Mouse (Mus musculus) kidney, postnatal 0 days (tissue): ENCODE results near the gene Tarbp2. TPM values are rescaled to one million over a fixed set of nuclear protein-coding genes. Genes with fewer than 3 reads are reported as not detected.
A peak's percentile ranks its signal among the peaks of the same experiment; 100 is the strongest.

ENCODE experiments used
- ATAC-seq: fragments of 200-750 bp; cut with Nextera tagmentation; replicated peaks from 2 replicates; pipeline ENCODE4 v1.8.0; 2017; ENCODE audit warnings: low read depth, moderate number of reproducible peaks, moderate TSS enrichment, moderate library complexity; ENCODE audit not compliant: low FRiP score
- DNase-seq: peaks from one replicate; pipeline ENCODE4 v3.0.0-alpha.2; 2016; ENCODE audit warnings: low spot score
- H3K27ac ChIP-seq: fragments of 300-500 bp; sonication (generic); 2 replicates; pipeline ENCODE4 v1.5.1; 2014; ENCODE audit warnings: mild to moderate bottlenecking
- H3K27me3 ChIP-seq: fragments of 300-500 bp; sonication (generic); 2 replicates; pipeline ENCODE4 v1.6.1; 2014; ENCODE audit warnings: low read length, mixed read lengths; ENCODE audit not compliant: insufficient read depth
- H3K36me3 ChIP-seq: fragments of 300-500 bp; sonication (generic); 2 replicates; pipeline ENCODE4 v1.6.1; 2014; ENCODE audit warnings: low read length, mixed read lengths; ENCODE audit not compliant: insufficient read depth
- H3K4me1 ChIP-seq: fragments of 300-500 bp; sonication (generic); replicated peaks from 2 replicates; pipeline ENCODE4 v1.6.1; 2014; ENCODE audit warnings: antibody characterized with exemption, low read length, mixed read lengths; ENCODE audit not compliant: insufficient read depth
- H3K4me2 ChIP-seq: fragments of 300-500 bp; sonication (generic); 2 replicates; pipeline ENCODE4 v1.6.1; 2014; ENCODE audit warnings: mild to moderate bottlenecking, low read length, moderate library complexity, mixed read lengths
- H3K4me3 ChIP-seq: fragments of 300-500 bp; sonication (generic); replicated peaks from 2 replicates; pipeline ENCODE4 v1.5.1; 2014; ENCODE audit warnings: low read depth, low read length
- H3K9ac ChIP-seq: fragments of 300-500 bp; sonication (generic); 2 replicates; pipeline ENCODE4 v1.6.1; 2014; ENCODE audit warnings: low read depth, low read length
- H3K9me3 ChIP-seq: fragments of 300-500 bp; sonication (generic); replicated peaks from 2 replicates; pipeline ENCODE4 v1.6.1; 2016; ENCODE audit warnings: low read length, inconsistent platforms, mixed read lengths
- CTCF ChIP-seq: IDR thresholded peaks from 2 replicates; pipeline ENCODE4 v1.5.1; 2016; ENCODE audit warnings: antibody characterized with exemption, low read depth, mild to moderate bottlenecking, moderate library complexity
- WGBS: fragments of 180-500 bp; shearing (Covaris S2); extraction: QIAGEN DNeasy Blood & Tissue Kit; methylation state at CpG from one replicate; pipeline ENCODE4 v1.1.7; 2014; 5-methylcytosine and 5-hydroxymethylcytosine counted together
- polyA plus RNA-seq: library from polyadenylated mRNA; unstranded; fragments of >200 nt; fragmentation: Nextera tagmentation; extraction: Ambion mirVana; gene quantifications from 2 replicates; pipeline ENCODE4 v1.2.1, GENCODE M21; 2015

Gene Tarbp2
- polyA plus RNA-seq, 1 experiment from 2014 or later, result 57.2 TPM

- Histone ChIP-seq H3K4me1 (peaks cover 23% of the 10 kb centered on the region), H3K9me3 (no peaks in the 10 kb centered on the region), H3K4me3 (no peak overlapping the region), H3K4me2 (no peak overlapping the region), H3K27me3 (no peaks in the 10 kb centered on the region), H3K36me3 (peaks cover 12% of the 10 kb centered on the region), H3K27ac (no peak overlapping the region), H3K9ac (no peak overlapping the region)
- no peak for TF ChIP-seq CTCF
- WGBS, result 86% methylated on average over 3 of the region's 3 CpGs
- ATAC-seq, result no peak
- no peak for DNase-seq
Observed at GRCm38 (mm10) chr15:102508336-102508735, 9.7 kb upstream of the Tarbp2 start.

- H3K27ac ChIP-seq, result peak overlapping the region; percentile 78
Observed at GRCm38 (mm10) chr15:102510110-102510509, 7.9 kb upstream of the Tarbp2 start.

DNA sequence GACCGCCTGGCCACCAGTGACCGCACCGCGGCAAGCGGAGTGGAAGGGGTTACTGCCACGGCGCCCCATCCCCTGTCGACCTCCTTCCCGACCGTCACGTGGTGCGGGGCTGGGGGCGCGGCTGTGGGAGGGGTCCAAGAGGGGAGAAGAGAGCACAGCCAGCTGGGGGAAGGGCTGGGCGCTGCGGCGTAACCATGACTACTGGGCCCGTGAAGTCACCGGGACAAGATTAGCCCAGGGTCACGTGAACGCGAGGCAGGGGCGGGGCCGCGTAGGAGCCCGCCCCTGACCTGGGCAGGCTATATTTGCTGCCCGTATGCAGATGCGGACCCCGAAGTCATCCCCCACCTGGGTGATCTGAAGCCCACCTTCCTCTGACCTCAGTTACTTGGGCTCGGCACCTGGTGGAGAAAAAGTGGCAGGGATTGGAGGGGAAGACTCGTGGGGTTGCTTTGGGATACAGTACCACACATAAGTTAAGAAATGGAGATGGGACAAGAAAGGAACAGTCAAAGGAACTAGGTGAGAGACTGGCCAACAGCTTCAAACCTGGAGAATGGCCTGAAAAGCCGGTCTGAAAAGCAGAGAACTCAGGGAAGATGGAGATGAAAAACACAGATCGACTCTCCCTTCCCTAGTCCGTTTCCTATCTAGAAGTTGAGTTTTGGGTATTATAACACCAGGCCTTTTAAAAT, 7.3 kb upstream of the Tarbp2 start:
- Histone ChIP-seq H3K36me3 (no peaks in the 10 kb centered on the region), H3K4me2 (peak overlapping the region; percentile 90), H3K4me1 (peaks cover 25% of the 10 kb centered on the region), H3K9me3 (no peaks in the 10 kb centered on the region), H3K4me3 (peak overlapping the region; percentile 50), H3K9ac (peak overlapping the region; percentile 51), H3K27me3 (no peaks in the 10 kb centered on the region), H3K27ac (peak overlapping the region; percentile 78)
- DNase-seq, result peak; percentile 94
- 3% methylated on average over 34 of the region's 34 CpGs for WGBS
- TF ChIP-seq CTCF, result no peak
- peak; percentile 94 for ATAC-seq

More at GRCm38 (mm10) chr15:102510110-102510509, 7.9 kb upstream of the Tarbp2 start:
- Histone ChIP-seq H3K9ac (peak overlapping the region; percentile 51), H3K4me2 (peak overlapping the region; percentile 90), H3K36me3 (no peaks in the 10 kb centered on the region; the same call in 1 of the 2 replicates), H3K4me3 (peak overlapping the region; percentile 50), H3K9me3 (no peaks in the 10 kb centered on the region), H3K4me1 (peaks cover 23% of the 10 kb centered on the region), H3K27me3 (no peaks in the 10 kb centered on the region)
- DNase-seq (peak; percentile 38), ATAC-seq (peak; percentile 43)
- no peak for TF ChIP-seq CTCF
- WGBS, result 7% methylated on average over 9 of the region's 9 CpGs

DNA sequence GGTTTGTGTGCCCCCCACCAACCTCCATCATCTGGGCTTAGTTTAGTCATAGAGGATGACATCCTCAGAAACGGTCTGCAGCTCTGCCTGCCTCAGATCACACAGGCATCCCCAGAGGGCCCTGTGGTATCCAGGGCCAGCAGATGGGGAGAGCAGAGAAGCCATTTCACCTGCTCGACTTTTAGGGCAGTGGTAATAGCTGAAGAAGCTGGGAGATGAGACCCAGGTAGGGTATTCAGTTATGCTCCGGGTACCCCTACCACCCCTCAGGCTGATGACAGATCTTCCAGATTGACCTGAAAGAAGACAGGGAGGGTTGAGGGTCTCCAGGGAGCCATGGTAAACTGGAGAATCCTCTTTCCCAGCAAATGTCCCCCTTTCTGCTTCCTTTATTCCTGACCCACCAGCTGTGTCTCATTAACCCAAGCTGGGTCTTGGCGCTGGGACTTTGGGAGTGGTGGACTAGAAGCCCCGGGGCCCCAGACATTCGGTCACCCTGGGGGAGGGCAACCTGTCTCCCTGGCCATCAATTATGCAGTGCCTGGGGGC, 6.6 kb upstream of the Tarbp2 start:
- ATAC-seq, result no peak
- Histone ChIP-seq H3K27me3 (no peaks in the 10 kb centered on the region), H3K4me1 (peaks cover 31% of the 10 kb centered on the region), H3K4me2 (peak overlapping the region; percentile 90), H3K4me3 (0 out of 2 replicates have a peak overlapping the region, but pooled peaks have one; percentile 50), H3K9me3 (no peaks in the 10 kb centered on the region), H3K9ac (no peak overlapping the region), H3K36me3 (no peaks in the 10 kb centered on the region), H3K27ac (peak overlapping the region; percentile 78; the same call in 1 of the 2 replicates)
- WGBS, result 13% methylated on average over 6 of the region's 6 CpGs
- DNase-seq, result peak; percentile 45
- TF ChIP-seq CTCF, result no peak

GRCm38 (mm10) chr15:102512010-102512409, 6.0 kb upstream of the Tarbp2 start:
- Histone ChIP-seq H3K4me3 (no peak overlapping the region), H3K36me3 (no peaks in the 10 kb centered on the region), H3K27me3 (no peaks in the 10 kb centered on the region), H3K9me3 (no peaks in the 10 kb centered on the region), H3K27ac (0 out of 2 replicates have a peak overlapping the region, but pooled peaks have one; percentile 78), H3K4me1 (peaks cover 32% of the 10 kb centered on the region), H3K9ac (no peak overlapping the region), H3K4me2 (no peak overlapping the region)
- no peak for ATAC-seq
- TF ChIP-seq CTCF, result no peak
- WGBS, result 28% methylated on average over 5 of the region's 5 CpGs
- no peak for DNase-seq

DNA sequence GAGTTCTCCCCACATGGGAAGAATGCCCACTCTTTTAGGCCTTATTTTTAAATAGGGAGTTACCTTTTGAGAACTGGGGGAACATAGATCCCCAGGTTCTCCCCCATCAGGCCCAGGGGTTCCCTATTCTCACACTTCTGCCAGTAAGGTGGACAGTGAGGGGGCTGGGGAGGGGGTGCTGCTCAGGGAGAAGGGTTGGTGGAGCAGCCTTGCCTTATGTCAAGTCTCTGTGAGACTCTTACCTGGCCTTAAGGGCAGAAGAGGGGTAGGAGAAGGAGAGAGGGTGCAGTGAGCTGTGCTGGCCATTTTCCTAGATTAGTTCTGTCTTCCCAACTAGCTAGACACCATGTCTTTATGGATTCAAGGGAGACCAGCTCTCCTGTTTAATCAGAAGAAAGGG, 5.5 kb upstream of the Tarbp2 start:
- no peak overlapping the region for H3K27ac ChIP-seq
- no peaks in the 10 kb centered on the region for H3K27me3 ChIP-seq
- H3K4me1 ChIP-seq, result peaks cover 32% of the 10 kb centered on the region
- no peak overlapping the region for H3K4me2 ChIP-seq
- no peak for DNase-seq
- no peaks in the 10 kb centered on the region for H3K9me3 ChIP-seq
- TF ChIP-seq CTCF, result no peak
- H3K9ac ChIP-seq, result no peak overlapping the region
- H3K4me3 ChIP-seq, result no peak overlapping the region
- no peaks in the 10 kb centered on the region for H3K36me3 ChIP-seq
- ATAC-seq, result no peak
